In the genomic region with DNA sequence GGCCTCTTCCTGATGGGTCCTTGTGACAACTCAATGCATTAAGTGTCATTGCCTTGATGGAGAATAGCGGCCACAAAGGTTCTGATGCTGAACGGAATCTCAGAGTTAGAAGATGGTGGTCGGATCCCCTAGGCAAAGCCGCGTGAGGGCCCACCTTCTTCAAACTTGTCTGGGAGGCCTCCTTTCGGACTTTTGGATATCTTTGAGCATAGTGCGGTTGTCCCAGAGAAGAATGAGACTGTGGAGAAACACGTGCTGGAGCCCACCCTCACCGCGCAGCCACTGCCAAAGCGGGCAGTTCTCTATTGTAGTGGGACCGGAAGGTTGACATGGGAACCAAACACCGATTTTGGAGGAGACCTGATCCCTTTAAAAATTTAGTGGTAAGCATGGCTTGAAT, we compare ENCODE assay signal across 16 mouse cellular contexts.
"Had no signal": no experiment of that assay in that cellular context is flagged by ENCODE, and none has a peak within 500 bp of the region (broad histone marks: within the 10 kb centered on the region; RNA-seq: fewer than 3 reads in every experiment).

No protein-coding gene starts in this region.

- H3K9me3 ChIP-seq: limb, embryonic 10.5 days; liver, embryonic 13.5 days; lung, embryonic 15.5 days; megakaryocyte, embryonic 14.5 days; midbrain, embryonic 15.5 days; neural tube, embryonic 12.5 days had no signal

- DNase-seq: kidney, postnatal 10 days; kidney, postnatal 4 days; liver, embryonic 13.5 days; liver, postnatal 0 days; lung, postnatal 14 days; right cerebral cortex, postnatal 25 days; thymus, postnatal 14 days had no signal

- H3K27me3 ChIP-seq: liver, embryonic 13.5 days; lung, embryonic 15.5 days; midbrain, embryonic 15.5 days; neural tube, embryonic 12.5 days had no signal

- H3K4me2 ChIP-seq: liver, embryonic 13.5 days; lung, embryonic 15.5 days; midbrain, embryonic 11.5 days; midbrain, embryonic 15.5 days; neural tube, embryonic 12.5 days had no signal

- H3K9ac ChIP-seq: liver, embryonic 13.5 days; liver, postnatal 0 days; lung, embryonic 15.5 days; midbrain, embryonic 15.5 days; neural tube, embryonic 12.5 days had no signal

- ATAC-seq: inflammation-experienced regulatory T-cells, adult 6 months; liver, postnatal 0 days; midbrain, embryonic 15.5 days had no signal

- H3K36me3 ChIP-seq: limb, embryonic 10.5 days; liver, embryonic 13.5 days; lung, embryonic 15.5 days; midbrain, embryonic 15.5 days; neural tube, embryonic 12.5 days had no signal

- H3K27ac ChIP-seq: layer of hippocampus, adult 2 months; limb, embryonic 10.5 days; liver, embryonic 13.5 days; lung, embryonic 15.5 days; macrophage; midbrain, embryonic 15.5 days; neural tube, embryonic 12.5 days had no signal

- H3K4me3 ChIP-seq: layer of hippocampus, adult 2 months; limb, embryonic 10.5 days; liver, embryonic 13.5 days; lung, embryonic 15.5 days; megakaryocyte, embryonic 14.5 days; midbrain, embryonic 15.5 days; neural tube, embryonic 12.5 days had no signal

- H3K4me1 ChIP-seq: limb, embryonic 10.5 days; lung, embryonic 15.5 days; neural tube, embryonic 12.5 days had no signal
